Mouse (Mus musculus) MEL (cell line): ENCODE results near the gene Zbtb46. TPM values are rescaled to one million over a fixed set of nuclear protein-coding genes. Genes with fewer than 3 reads are reported as not detected.

Experiments
- DNase-seq: peaks from one replicate; pipeline ENCODE4 v3.0.0; 2011; ENCODE audit warnings: low read depth, low spot score
- H3K27ac ChIP-seq: 2 replicates; pipeline ENCODE4 v1.5.1; 2012; ENCODE audit warnings: low read depth, mild to moderate bottlenecking, control low read depth, low read length, moderate library complexity; ENCODE audit not compliant: control insufficient read depth
- H3K27me3 ChIP-seq, 2 experiments: fragments of 150-350 bp in 1 of 2; sonication (generic) in 1 of 2; 2 replicates each; pipeline ENCODE4 v1.6.1; 2012; ENCODE audit warnings: low read length in 2 of 2, mild to moderate bottlenecking in 2 of 2, improper control_type of control experiment in 1 of 2, moderate library complexity in 1 of 2; ENCODE audit not compliant: insufficient read depth in 2 of 2, control insufficient read depth in 1 of 2
- H3K36me3 ChIP-seq, 2 experiments: 2 replicates each; pipeline ENCODE4 v1.6.1; 2012 to 2014; ENCODE audit warnings: low read length in 2 of 2, improper control_type of control experiment in 1 of 2, inconsistent platforms in 1 of 2, mild to moderate bottlenecking in 1 of 2; ENCODE audit not compliant: insufficient read depth in 2 of 2, control insufficient read depth in 1 of 2
- H3K4me1 ChIP-seq, 2 experiments: fragments of 150-350 bp in 1 of 2; sonication (generic) in 1 of 2; 2 replicates each; pipeline ENCODE4 v1.6.1; 2012; ENCODE audit warnings: low read length in 2 of 2, improper control_type of control experiment in 1 of 2, mild to moderate bottlenecking in 1 of 2; ENCODE audit not compliant: insufficient read depth in 2 of 2, control insufficient read depth in 1 of 2
- H3K4me3 ChIP-seq, 2 experiments: fragments of 150-350 bp in 1 of 2; sonication (generic) in 1 of 2; 2 replicates each; pipeline ENCODE4 v1.5.1; 2012; ENCODE audit warnings: low read depth in 2 of 2, low read length in 2 of 2, mild to moderate bottlenecking in 2 of 2, moderate library complexity in 2 of 2, control low read depth in 1 of 2, improper control_type of control experiment in 1 of 2; ENCODE audit not compliant: control insufficient read depth in 1 of 2, insufficient read depth in 1 of 2
- H3K79me2 ChIP-seq: 2 replicates; pipeline ENCODE4 v1.6.1; 2012; ENCODE audit warnings: mild to moderate bottlenecking, low read length, moderate library complexity; ENCODE audit not compliant: control insufficient read depth, poor library complexity, insufficient read depth
- H3K9ac ChIP-seq: 2 replicates; pipeline ENCODE4 v1.6.1; 2012; ENCODE audit warnings: low read depth, mild to moderate bottlenecking, control low read depth, low read length, moderate library complexity; ENCODE audit not compliant: control insufficient read depth, poor library complexity, severe bottlenecking
- H3K9me3 ChIP-seq: fragments of 150-350 bp; sonication (generic); replicated peaks from 2 replicates; pipeline ENCODE4 v1.6.1; 2012; ENCODE audit warnings: mild to moderate bottlenecking, low read length, improper control_type of control experiment, moderate library complexity; ENCODE audit not compliant: insufficient read depth
- BHLHE40 ChIP-seq: IDR thresholded peaks from 2 replicates; pipeline ENCODE4 v1.6.1; 2012; ENCODE audit warnings: low read depth, mild to moderate bottlenecking, inconsistent platforms, low read length, improper control_type of control experiment, borderline replicate concordance
- CHD1 ChIP-seq: IDR thresholded peaks from 2 replicates; pipeline ENCODE4 v1.6.1; 2012; ENCODE audit warnings: low read depth, mild to moderate bottlenecking, inconsistent platforms, low read length, improper control_type of control experiment
- CTCF ChIP-seq, 3 experiments: IDR thresholded peaks in 2 of 3; conservative IDR thresholded peaks in 1 of 3; 2 replicates each; pipeline ENCODE4 v1.5.1; 2011 to 2012; ENCODE audit warnings: low read length in 3 of 3, low read depth in 2 of 3, mild to moderate bottlenecking in 2 of 3, improper control_type of control experiment in 1 of 3, inconsistent platforms in 1 of 3, mixed read lengths in 1 of 3, moderate library complexity in 1 of 3; ENCODE audit not compliant: control insufficient read depth in 1 of 3, insufficient read depth in 1 of 3, poor library complexity in 1 of 3, severe bottlenecking in 1 of 3
- E2F4 ChIP-seq: IDR thresholded peaks from 2 replicates; pipeline ENCODE4 v1.6.1; 2011; ENCODE audit warnings: low read depth, low read length, improper control_type of control experiment, borderline replicate concordance
- EP300 ChIP-seq, 2 experiments: IDR thresholded peaks; 2 replicates each; pipeline ENCODE4 v1.6.1; 2011; ENCODE audit warnings: improper control_type of control experiment in 2 of 2, low read length in 2 of 2, low read depth in 1 of 2, mild to moderate bottlenecking in 1 of 2
- ETS1 ChIP-seq: IDR thresholded peaks from 2 replicates; pipeline ENCODE4 v1.6.1; 2012; ENCODE audit warnings: low read depth, mild to moderate bottlenecking, inconsistent platforms, low read length, improper control_type of control experiment, moderate library complexity
- GABPA ChIP-seq: IDR thresholded peaks from 2 replicates; pipeline ENCODE4 v1.6.1; 2012; ENCODE audit warnings: low read depth, mild to moderate bottlenecking, inconsistent platforms, low read length, improper control_type of control experiment, moderate library complexity
- GATA1 ChIP-seq: IDR thresholded peaks from 2 replicates; pipeline ENCODE4 v1.6.1; 2011; ENCODE audit warnings: low read depth, low read length, improper control_type of control experiment
- KAT2A ChIP-seq: conservative IDR thresholded peaks from 2 replicates; pipeline ENCODE4 v1.6.1; 2012; ENCODE audit warnings: low read depth, low read length, improper control_type of control experiment, inconsistent platforms
- MAFK ChIP-seq: IDR thresholded peaks from 2 replicates; pipeline ENCODE4 v1.6.1; 2011; ENCODE audit warnings: low read depth, mild to moderate bottlenecking, low read length, improper control_type of control experiment, borderline replicate concordance
- MAZ ChIP-seq: IDR thresholded peaks from 2 replicates; pipeline ENCODE4 v1.6.1; 2012; ENCODE audit warnings: low read depth, mild to moderate bottlenecking, inconsistent platforms, low read length, improper control_type of control experiment
- MEF2A ChIP-seq: IDR thresholded peaks from 2 replicates; pipeline ENCODE4 v1.6.1; 2014; ENCODE audit warnings: low read depth, mild to moderate bottlenecking, inconsistent platforms, low read length, improper control_type of control experiment; ENCODE audit not compliant: poor library complexity, insufficient replicate concordance, severe bottlenecking; ENCODE audit errors: extremely low read depth
- MXI1 ChIP-seq: IDR thresholded peaks from 2 replicates; pipeline ENCODE4 v1.6.1; 2011; ENCODE audit warnings: mild to moderate bottlenecking, low read depth, low read length, improper control_type of control experiment
- MYC ChIP-seq: IDR thresholded peaks from 2 replicates; pipeline ENCODE4 v1.6.1; 2011; ENCODE audit warnings: low read depth, mild to moderate bottlenecking, low read length, improper control_type of control experiment, moderate library complexity
- NELFE ChIP-seq: IDR thresholded peaks from 2 replicates; pipeline ENCODE4 v1.6.1; 2011; ENCODE audit warnings: low read depth, low read length, improper control_type of control experiment
- NRF1 ChIP-seq: IDR thresholded peaks from 2 replicates; pipeline ENCODE4 v1.6.1; 2014; ENCODE audit warnings: low read depth, mild to moderate bottlenecking, inconsistent platforms, low read length, improper control_type of control experiment, moderate library complexity; ENCODE audit not compliant: poor library complexity, insufficient read depth, severe bottlenecking
- POLR2AphosphoS2 ChIP-seq: IDR thresholded peaks from 2 replicates; pipeline ENCODE4 v1.6.1; 2011; ENCODE audit warnings: low read length, improper control_type of control experiment
- POLR2AphosphoS5 ChIP-seq: IDR thresholded peaks from 2 replicates; pipeline ENCODE4 v1.6.1; 2012; ENCODE audit warnings: low read depth, borderline replicate concordance, mild to moderate bottlenecking, inconsistent platforms, low read length, moderate library complexity, mixed read lengths
- RAD21 ChIP-seq: IDR thresholded peaks from 2 replicates; pipeline ENCODE4 v1.6.1; 2011; ENCODE audit warnings: mild to moderate bottlenecking, low read depth, low read length, improper control_type of control experiment
- RCOR1 ChIP-seq: IDR thresholded peaks from 2 replicates; pipeline ENCODE4 v1.6.1; 2012; ENCODE audit warnings: low read depth, mild to moderate bottlenecking, inconsistent platforms, low read length, improper control_type of control experiment
- SIN3A ChIP-seq: IDR thresholded peaks from 2 replicates; pipeline ENCODE4 v1.6.1; 2012; ENCODE audit warnings: low read length, improper control_type of control experiment, inconsistent platforms
- TCF12 ChIP-seq: IDR thresholded peaks from 2 replicates; pipeline ENCODE4 v1.6.1; 2014; ENCODE audit warnings: low read depth, mild to moderate bottlenecking, inconsistent platforms, low read length, improper control_type of control experiment, moderate library complexity
- UBTF ChIP-seq: IDR thresholded peaks from 2 replicates; pipeline ENCODE4 v1.6.1; 2012; ENCODE audit warnings: low read depth, mild to moderate bottlenecking, inconsistent platforms, low read length, improper control_type of control experiment, moderate library complexity, borderline replicate concordance; ENCODE audit not compliant: insufficient read depth
- USF2 ChIP-seq, 2 experiments: IDR thresholded peaks; 2 replicates each; pipeline ENCODE4 v1.6.1; 2011 to 2012; ENCODE audit warnings: improper control_type of control experiment in 2 of 2, low read length in 2 of 2, borderline replicate concordance in 1 of 2, inconsistent platforms in 1 of 2, low read depth in 1 of 2, mild to moderate bottlenecking in 1 of 2; ENCODE audit not compliant: insufficient read depth in 1 of 2
- ZKSCAN1 ChIP-seq: IDR thresholded peaks from 2 replicates; pipeline ENCODE4 v1.6.1; 2012; ENCODE audit warnings: low read depth, mild to moderate bottlenecking, inconsistent platforms, low read length, improper control_type of control experiment, moderate library complexity
- polyA plus RNA-seq, 2 experiments: library from polyadenylated mRNA; stranded (reverse) in 1 of 2; unstranded in 1 of 2; fragments of >175 nt in 1 of 2; fragments of >200 nt in 1 of 2; gene quantifications; 2 replicates each; pipeline versions ENCODE4 v1.2.1 to v1.2.4; 2012; ENCODE audit warnings: low replicate concordance in 2 of 2, low read depth in 1 of 2; ENCODE audit not compliant: insufficient read length in 2 of 2, insufficient read depth in 1 of 2, missing spikeins in 1 of 2
- total RNA-seq: library from RNA; depleted of rRNA; stranded (reverse); fragments of 300-350 nt; gene quantifications from 2 replicates; pipeline ENCODE4 v1.2.3, GENCODE M21; 2012

Zbtb46 gene
- total and polyA plus RNA-seq, 3 experiments, result 0.23 to 0.64 TPM; not detected in 1

DNA sequence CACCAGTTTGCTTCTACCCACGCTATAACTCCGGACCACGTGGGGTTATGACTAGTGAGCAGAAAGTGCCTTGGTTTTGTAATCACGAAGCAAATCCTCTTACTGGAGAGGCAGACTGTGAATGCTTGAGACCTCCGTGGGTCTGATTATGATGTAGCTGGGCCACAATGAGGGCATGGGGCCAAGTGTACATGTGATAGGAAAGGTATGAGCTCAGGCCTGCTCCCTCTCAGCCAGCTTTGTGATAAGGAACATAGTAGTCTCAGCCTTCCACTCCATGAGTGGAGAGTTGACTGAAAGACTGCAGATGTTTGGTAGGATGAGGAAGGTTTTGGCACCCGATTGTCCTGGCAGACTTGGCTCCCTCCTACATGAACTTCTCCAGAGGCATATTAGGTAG is 116.5 kb downstream of the Zbtb46 start:
- H3K4me3 ChIP-seq, result no peak overlapping the region
- H3K27ac ChIP-seq, result no peak overlapping the region
- no peaks in the 10 kb centered on the region for H3K4me1 ChIP-seq
- no peaks in the 10 kb centered on the region for H3K9me3 ChIP-seq
- H3K9ac ChIP-seq, result no peak overlapping the region
- DNase-seq, result no peak
- peaks cover 0 to 11% of the 10 kb centered on the region in 2 experiments; a peak in 2 of 4 replicates for H3K36me3 ChIP-seq
- H3K27me3 ChIP-seq, result no peaks in the 10 kb centered on the region
- no peaks in the 10 kb centered on the region for H3K79me2 ChIP-seq
- no peak for TF ChIP-seq TCF12
- TF ChIP-seq CTCF (IDR thresholded peaks at IDR 0.05 in 2 of 3, conservative IDR thresholded peaks at IDR 0.05 in 1 of 3; ENCODE audit: control insufficient read depth in 1 of 3, insufficient read depth in 1 of 3, low read depth in 2 of 3, low read length in 3 of 3, poor library complexity in 1 of 3, severe bottlenecking in 1 of 3), result no peak
- TF ChIP-seq CHD1, result no peak
- TF ChIP-seq UBTF, result no peak
- no peak for TF ChIP-seq NRF1
- TF ChIP-seq GATA1, result no peak

GRCm38 (mm10) chr2:181340426-181340825 is 118.8 kb downstream of the Zbtb46 start:
- Histone ChIP-seq H3K79me2 (no peaks in the 10 kb centered on the region), H3K9ac (no peak overlapping the region), H3K27ac (no peak overlapping the region), H3K4me1 (no peaks in the 10 kb centered on the region), H3K36me3 (peaks cover 0 to 13% of the 10 kb centered on the region in 2 experiments; a peak in 2 of 4 replicates), H3K9me3 (no peaks in the 10 kb centered on the region), H3K27me3 (no peaks in the 10 kb centered on the region), H3K4me3 (no peak overlapping the region)
- TF ChIP-seq BHLHE40 (no peak), MYC (no peak), POLR2AphosphoS5 (no peak), NELFE (no peak), SIN3A (no peak), GABPA (no peak), E2F4 (no peak), ZKSCAN1 (no peak), MAZ (no peak), EP300 (IDR thresholded peaks at IDR 0.05; ENCODE audit: low read depth in 1 of 2, low read length in 2 of 2) (no peak), RCOR1 (no peak), MXI1 (no peak), USF2 (IDR thresholded peaks at IDR 0.05; ENCODE audit: borderline replicate concordance in 1 of 2, insufficient read depth in 1 of 2, low read depth in 1 of 2, low read length in 2 of 2) (no peak), UBTF (no peak), RAD21 (no peak), KAT2A (no peak), POLR2AphosphoS2 (no peak), ETS1 (no peak), MAFK (no peak), MEF2A (no peak)
- no peak for DNase-seq
